Mouse (Mus musculus) layer of hippocampus, adult 2 months (tissue): ENCODE measurements around the gene Fmnl2. TPM values are rescaled to one million over a fixed set of nuclear protein-coding genes. Genes with fewer than 3 reads are reported as not detected.
A peak's percentile ranks its signal among the peaks of the same experiment; 100 is the strongest.

ENCODE experiments used
- DNase-seq, 2 experiments: peaks; one replicate each; pipeline ENCODE4 v3.0.0; 2022; ENCODE audit warnings: low spot score in 2 of 2
- H3K27ac ChIP-seq: fragments of 200-600 bp; 2 replicates; pipeline ENCODE4 v1.8.1; 2022
- H3K4me3 ChIP-seq: fragments of 200-600 bp; 2 replicates; pipeline ENCODE4 v1.8.1; 2022; ENCODE audit warnings: mild to moderate bottlenecking
- CTCF ChIP-seq: fragments of 200-600 bp; conservative IDR thresholded peaks from 2 replicates; pipeline ENCODE4 v1.8.1; 2022; ENCODE audit warnings: antibody characterized with exemption, mild to moderate bottlenecking, moderate library complexity
- total RNA-seq, 2 experiments: library from RNA; stranded (reverse); gene quantifications; 2 replicates each; pipeline ENCODE4 v1.2.3; 2021

Gene Fmnl2
- total RNA-seq, 2 experiments from 2014 or later: 42.4 to 44.0 TPM

GRCm38 (mm10) chr2:52901300-52902013, 43.8 kb downstream of the Fmnl2 start:
- peak in 1 of 2 experiments; percentile 24 for DNase-seq
- peak; percentile 50 for TF ChIP-seq CTCF
- no peak overlapping the region for H3K27ac ChIP-seq
- H3K4me3 ChIP-seq: no peak overlapping the region

GRCm38 (mm10) chr2:52902456-52902855, 44.8 kb downstream of the Fmnl2 start:
- no peak for DNase-seq
- H3K4me3 ChIP-seq: no peak overlapping the region
- H3K27ac ChIP-seq: no peak overlapping the region
- TF ChIP-seq CTCF: no peak

GRCm38 (mm10) chr2:52903228-52903963, 45.7 kb downstream of the Fmnl2 start:
- TF ChIP-seq CTCF: no peak
- Histone ChIP-seq H3K4me3 (no peak overlapping the region), H3K27ac (no peak overlapping the region)
- no peak for DNase-seq

DNA sequence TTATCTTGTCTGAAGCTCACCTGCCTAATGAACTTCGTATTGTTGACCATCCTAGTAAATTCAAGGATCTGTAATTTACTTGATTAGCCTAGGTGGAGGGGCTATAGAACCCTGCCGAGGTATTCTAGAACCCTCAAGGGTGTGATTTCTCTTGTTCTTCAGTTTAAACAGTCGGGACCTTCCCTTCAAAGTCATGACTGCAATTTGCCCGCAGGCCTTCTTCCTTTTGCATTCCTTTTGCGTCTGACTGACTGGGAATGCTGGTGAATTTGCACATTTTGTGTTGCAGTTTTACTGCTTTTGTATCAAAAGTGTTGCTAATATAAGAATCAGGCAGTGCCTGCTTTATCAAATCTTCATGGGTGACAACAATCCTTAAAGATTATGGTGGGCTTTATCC, 46.9 kb downstream of the Fmnl2 start:
- no peak for DNase-seq
- H3K4me3 ChIP-seq: no peak overlapping the region
- H3K27ac ChIP-seq: no peak overlapping the region
- no peak for TF ChIP-seq CTCF

- 0 out of 2 replicates have a peak overlapping the region, but pooled peaks have one; percentile 0 for H3K27ac ChIP-seq
- no peak for TF ChIP-seq CTCF
- no peak for DNase-seq
- H3K4me3 ChIP-seq: no peak overlapping the region
Measured at GRCm38 (mm10) chr2:52913311-52913710, 55.7 kb downstream of the Fmnl2 start.

DNA sequence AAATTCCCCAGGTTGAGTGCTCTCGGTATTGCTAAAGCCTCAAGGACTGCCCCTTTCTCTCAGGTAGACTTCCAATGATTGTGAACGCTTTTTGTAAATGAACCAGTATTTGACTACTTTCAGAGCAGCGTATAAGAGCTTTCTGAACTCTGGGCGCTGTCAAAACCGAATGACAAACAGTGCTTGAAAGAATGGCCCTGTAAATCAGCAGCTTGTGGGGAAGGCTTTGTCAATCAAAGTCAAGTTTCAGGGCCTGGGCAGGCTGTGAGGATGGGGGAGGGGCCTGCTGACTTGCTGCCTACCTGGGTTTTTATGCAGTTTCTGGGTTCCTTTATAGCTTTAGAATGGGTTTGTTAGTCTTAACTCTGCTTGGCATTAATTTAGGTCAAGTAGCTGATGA, 56.1 kb downstream of the Fmnl2 start:
- no peak overlapping the region for H3K4me3 ChIP-seq
- no peak for DNase-seq
- TF ChIP-seq CTCF: no peak
- 0 out of 2 replicates have a peak overlapping the region, but pooled peaks have one; percentile 0 for H3K27ac ChIP-seq

- Histone ChIP-seq H3K4me3 (no peak overlapping the region), H3K27ac (no peak overlapping the region)
- no peak for TF ChIP-seq CTCF
Measured at GRCm38 (mm10) chr2:52915536-52915935, 57.9 kb downstream of the Fmnl2 start.

GRCm38 (mm10) chr2:52918094-52918493, 60.4 kb downstream of the Fmnl2 start:
- no peak overlapping the region for H3K27ac ChIP-seq
- TF ChIP-seq CTCF: no peak
- H3K4me3 ChIP-seq: no peak overlapping the region
- no peak for DNase-seq

More at GRCm38 (mm10) chr2:52915536-52915935, 57.9 kb downstream of the Fmnl2 start:
- no peak for DNase-seq

DNA sequence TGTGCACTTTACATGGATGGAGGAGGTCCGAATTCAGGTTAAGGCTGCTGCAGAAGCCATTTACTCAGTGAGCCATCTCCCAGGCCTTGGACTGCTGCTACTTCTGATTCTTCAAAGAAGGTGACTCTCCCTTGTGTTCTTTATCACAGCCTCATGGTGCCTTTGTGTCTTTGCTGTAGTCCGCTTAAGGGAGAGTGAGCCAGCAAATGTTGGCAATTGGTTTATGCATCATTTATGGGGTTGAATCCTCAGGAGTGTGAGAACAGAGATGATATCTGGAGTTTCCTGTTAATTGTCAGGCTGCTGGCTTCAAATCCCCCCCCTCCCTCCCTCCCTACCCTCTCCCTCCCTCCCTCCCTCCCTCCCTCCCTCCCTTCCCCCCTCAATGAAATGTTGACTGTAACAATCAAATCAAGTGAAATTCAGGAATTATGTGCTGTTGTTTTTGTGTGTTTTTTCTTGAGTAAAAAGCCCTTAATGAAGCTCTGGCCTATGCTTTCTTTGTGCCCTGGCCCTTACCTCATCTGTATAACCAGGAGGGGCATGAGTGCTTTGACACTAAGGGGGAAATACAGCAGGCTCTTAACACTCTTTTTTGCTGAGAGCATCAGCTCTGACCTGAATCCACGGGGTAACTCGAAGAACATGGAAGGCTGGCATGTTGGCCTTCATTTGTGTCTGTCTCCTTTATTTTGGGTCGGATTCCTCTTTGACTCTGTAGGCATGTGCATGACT, 63.2 kb downstream of the Fmnl2 start:
- TF ChIP-seq CTCF: no peak
- no peak overlapping the region for H3K27ac ChIP-seq
- H3K4me3 ChIP-seq: no peak overlapping the region
- no peak for DNase-seq

- H3K27ac ChIP-seq: no peak overlapping the region
- no peak for TF ChIP-seq CTCF
- no peak for DNase-seq
- H3K4me3 ChIP-seq: no peak overlapping the region
Measured at GRCm38 (mm10) chr2:52925062-52925461, 67.4 kb downstream of the Fmnl2 start.

DNA sequence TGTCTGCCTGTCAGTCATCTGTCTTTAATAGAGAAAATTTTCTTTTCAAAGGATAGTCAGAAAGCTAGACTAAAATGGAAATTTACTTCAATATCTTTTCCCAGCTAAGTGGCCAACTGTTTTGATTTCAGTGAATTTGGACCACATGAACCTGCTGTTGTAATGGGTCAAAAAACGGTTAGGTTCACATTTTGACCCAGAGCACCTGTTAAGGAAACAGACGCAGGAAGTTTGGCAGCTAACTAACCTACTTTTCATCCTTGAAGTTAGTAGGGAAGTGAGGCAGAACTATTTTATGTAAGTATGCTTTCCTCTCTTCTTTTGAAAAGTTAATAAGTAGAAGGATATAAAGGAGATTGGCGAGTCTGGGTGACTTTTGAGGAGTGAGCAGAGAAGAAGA, 69.7 kb downstream of the Fmnl2 start:
- Histone ChIP-seq H3K27ac (peak overlapping the region; percentile 49; the same call in 1 of the 2 replicates), H3K4me3 (no peak overlapping the region)
- DNase-seq: no peak
- TF ChIP-seq CTCF: no peak

DNA sequence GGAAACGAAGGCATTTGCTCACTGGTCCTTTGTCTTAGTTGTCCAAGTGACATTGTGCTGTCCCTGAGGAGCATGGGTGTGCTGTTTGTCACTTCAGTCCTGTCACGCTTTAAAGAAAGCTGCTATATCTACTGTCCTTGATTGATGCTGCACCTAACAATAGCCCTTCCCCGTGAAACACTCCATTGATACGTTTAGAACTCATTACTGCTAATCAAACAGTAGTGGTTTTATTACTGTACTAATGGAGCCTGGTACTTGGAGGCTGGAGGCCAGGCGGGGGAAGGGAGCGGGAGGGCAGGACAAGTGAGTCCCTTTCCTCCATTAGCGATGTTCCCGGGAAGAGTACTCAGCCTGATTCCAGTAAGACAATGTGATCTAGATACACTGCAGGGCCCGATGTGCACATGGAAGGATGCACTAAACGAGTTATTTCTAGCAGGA, 70.2 kb downstream of the Fmnl2 start:
- TF ChIP-seq CTCF: no peak
- Histone ChIP-seq H3K4me3 (no peak overlapping the region), H3K27ac (peak overlapping the region; percentile 49; the same call in 1 of the 2 replicates)
- no peak for DNase-seq

- no peak for TF ChIP-seq CTCF
- no peak overlapping the region for H3K4me3 ChIP-seq
- peak overlapping the region; percentile 49; the same call in 1 of the 2 replicates for H3K27ac ChIP-seq
- DNase-seq: no peak
Measured at GRCm38 (mm10) chr2:52928401-52928800, 70.7 kb downstream of the Fmnl2 start.
